Mouse (Mus musculus) heart, adult 2 months (tissue): ENCODE results near the gene Wdfy3. TPM values are rescaled to one million over a fixed set of nuclear protein-coding genes. Genes with fewer than 3 reads are reported as not detected.

Source experiments
- DNase-seq, 2 experiments: peaks; one replicate each; pipeline ENCODE4 v3.0.0; 2021
- H3K27ac ChIP-seq: fragments of 200-600 bp; 2 replicates; pipeline ENCODE4 v1.8.1; 2022
- H3K27me3 ChIP-seq: fragments of 200-500 bp; 2 replicates; pipeline ENCODE4 v1.6.1; 2012; ENCODE audit warnings: mild to moderate bottlenecking, low read length, inconsistent platforms, mixed read lengths; ENCODE audit not compliant: control insufficient read depth, insufficient read depth
- H3K36me3 ChIP-seq: fragments of 200-500 bp; 2 replicates; pipeline ENCODE4 v1.6.1; 2012; ENCODE audit warnings: low read length, inconsistent platforms; ENCODE audit not compliant: control insufficient read depth, insufficient read depth
- H3K4me1 ChIP-seq: fragments of 200-500 bp; 2 replicates; pipeline ENCODE4 v1.6.1; 2011; ENCODE audit warnings: low read length; ENCODE audit not compliant: control insufficient read depth, insufficient read depth
- H3K4me3 ChIP-seq: fragments of 200-600 bp; 2 replicates; pipeline ENCODE4 v1.8.1; 2022
- H3K79me2 ChIP-seq: fragments of 200-500 bp; replicated peaks from 2 replicates; pipeline ENCODE4 v1.6.1; 2012; ENCODE audit warnings: mild to moderate bottlenecking, inconsistent platforms, low read length, moderate library complexity, mixed read lengths; ENCODE audit not compliant: control insufficient read depth, insufficient read depth
- H3K9ac ChIP-seq: fragments of 200-500 bp; 2 replicates; pipeline ENCODE4 v1.6.1; 2012; ENCODE audit warnings: low read depth, mild to moderate bottlenecking, control low read depth, inconsistent platforms, low read length, mixed read lengths
- CTCF ChIP-seq: fragments of 200-600 bp; IDR thresholded peaks from 2 replicates; pipeline ENCODE4 v1.8.1; 2022; ENCODE audit warnings: antibody characterized with exemption, mild to moderate bottlenecking, moderate library complexity
- EP300 ChIP-seq: fragments of 200-500 bp; IDR thresholded peaks from 2 replicates; pipeline ENCODE4 v1.6.1; 2011; ENCODE audit warnings: low read depth, low read length, control low read depth; ENCODE audit not compliant: insufficient read depth
- POLR2A ChIP-seq: fragments of 200-500 bp; IDR thresholded peaks from 2 replicates; pipeline ENCODE4 v1.6.1; 2011; ENCODE audit warnings: mild to moderate bottlenecking, low read depth, low read length, control low read depth; ENCODE audit not compliant: insufficient read depth
- WGBS: fragments of 180-500 bp; shearing (Covaris S2); methylation state at CpG from one replicate; pipeline ENCODE4 v1.1.7; 2018; 5-methylcytosine and 5-hydroxymethylcytosine counted together
- intact Hi-C: fragments of 180-260 bp; cut with DNase I; formaldehyde crosslinking; loops from one replicate; pipeline ENCODE4 v1.15.1; 2025
- polyA plus RNA-seq: library from polyadenylated mRNA; depleted of rRNA; stranded (reverse); fragments of >200 nt; gene quantifications from 2 replicates; pipeline ENCODE4 v1.2.3, GENCODE M21; 2012
- total RNA-seq, 2 experiments: library from RNA; stranded (reverse); gene quantifications; 2 replicates each; pipeline ENCODE4 v1.2.3; 2021

Wdfy3 gene
- total and polyA plus RNA-seq, 3 experiments, result 11.6 to 29.3 (median 29.0) TPM

DNA sequence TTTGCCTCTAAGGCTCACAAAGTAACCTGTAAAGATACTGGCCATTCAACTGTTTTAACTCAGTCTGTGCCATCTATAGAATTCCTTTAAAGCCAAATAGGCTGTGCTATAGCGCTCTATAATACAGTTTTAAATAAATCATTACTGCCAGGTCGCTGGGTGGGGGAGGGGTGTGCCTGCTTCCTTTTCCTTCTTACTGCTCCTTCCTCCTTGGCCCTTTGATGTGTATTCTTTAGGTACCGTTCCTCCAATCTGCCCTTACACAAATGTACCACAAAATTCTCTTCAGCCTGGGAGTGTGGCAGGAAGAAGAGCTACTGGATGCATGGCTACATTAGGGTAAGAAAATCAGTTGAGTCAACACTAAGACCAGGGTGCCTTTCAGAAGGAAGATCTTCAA, 1.5 kb upstream of the Wdfy3 start:
- Histone ChIP-seq H3K27ac (no peak overlapping the region), H3K27me3 (no peaks in the 10 kb centered on the region), H3K36me3 (no peaks in the 10 kb centered on the region), H3K9ac (no peak overlapping the region), H3K79me2 (peaks cover 4% of the 10 kb centered on the region), H3K4me3 (no peak overlapping the region), H3K4me1 (peaks cover 5% of the 10 kb centered on the region)
- TF ChIP-seq EP300 (no peak), CTCF (no peak), POLR2A (no peak)
- intact Hi-C loops, result loop anchor here (2.0 to 5.0 kb wide), 2 partner anchors 134 to 304 kb away; partner anchors contain the start of gene Cds1
- DNase-seq, result no peak
- WGBS, result 65% methylated on average over 3 of the region's 3 CpGs

GRCm38 (mm10) chr5:102070788-102071187, 1.1 kb upstream of the Wdfy3 start:
- TF ChIP-seq POLR2A (no peak), CTCF (no peak), EP300 (no peak)
- no peaks in the 10 kb centered on the region for H3K36me3 ChIP-seq
- 50% methylated on average over 4 of the region's 4 CpGs for WGBS
- H3K27me3 ChIP-seq, result no peaks in the 10 kb centered on the region
- H3K4me3 ChIP-seq, result no peak overlapping the region; the same call in 1 of the 2 replicates
- H3K27ac ChIP-seq, result peak overlapping the region; percentile 10; the same call in 1 of the 2 replicates
- peaks cover 4% of the 10 kb centered on the region for H3K79me2 ChIP-seq
- intact Hi-C loops, result loop anchor here (2.0 to 5.0 kb wide), 2 partner anchors 134 to 303 kb away; partner anchors contain the start of gene Cds1
- peak overlapping the region; percentile 19; the same call in 1 of the 2 replicates for H3K9ac ChIP-seq
- DNase-seq, result peak in 1 of 2 experiments; percentile 11
- H3K4me1 ChIP-seq, result peaks cover 5% of the 10 kb centered on the region

DNA sequence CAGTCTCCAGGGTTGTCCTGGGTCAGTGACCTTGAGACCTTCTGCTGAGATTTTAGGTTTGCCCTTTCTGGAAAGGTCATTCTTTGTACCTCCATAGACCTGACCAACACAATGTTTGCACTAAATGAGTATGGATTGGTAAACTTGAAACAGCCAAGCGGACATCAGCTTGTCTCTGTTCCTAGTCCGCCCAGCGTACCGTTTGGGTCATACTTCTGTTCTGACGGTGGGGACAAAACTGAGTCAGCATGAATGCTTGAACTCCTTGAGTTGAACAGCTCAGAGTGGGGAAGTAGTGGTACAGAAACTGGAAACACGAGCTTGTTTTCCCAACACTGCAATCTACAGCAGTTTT, 670 bp upstream of the Wdfy3 start:
- peak overlapping the region; percentile 93 for H3K4me3 ChIP-seq
- H3K9ac ChIP-seq, result peak overlapping the region; percentile 82
- H3K27ac ChIP-seq, result peak overlapping the region; percentile 87
- intact Hi-C loops, result loop anchor here (2.0 to 5.0 kb wide), 2 partner anchors 134 to 303 kb away; partner anchors contain the start of gene Cds1
- H3K4me1 ChIP-seq, result peaks cover 5% of the 10 kb centered on the region
- TF ChIP-seq POLR2A (no peak), EP300 (no peak), CTCF (no peak)
- no peaks in the 10 kb centered on the region for H3K36me3 ChIP-seq
- WGBS, result 32% methylated on average over 6 of the region's 6 CpGs
- H3K27me3 ChIP-seq, result no peaks in the 10 kb centered on the region
- DNase-seq, result peak in 1 of 2 experiments; percentile 53
- H3K79me2 ChIP-seq, result peaks cover 4% of the 10 kb centered on the region

DNA sequence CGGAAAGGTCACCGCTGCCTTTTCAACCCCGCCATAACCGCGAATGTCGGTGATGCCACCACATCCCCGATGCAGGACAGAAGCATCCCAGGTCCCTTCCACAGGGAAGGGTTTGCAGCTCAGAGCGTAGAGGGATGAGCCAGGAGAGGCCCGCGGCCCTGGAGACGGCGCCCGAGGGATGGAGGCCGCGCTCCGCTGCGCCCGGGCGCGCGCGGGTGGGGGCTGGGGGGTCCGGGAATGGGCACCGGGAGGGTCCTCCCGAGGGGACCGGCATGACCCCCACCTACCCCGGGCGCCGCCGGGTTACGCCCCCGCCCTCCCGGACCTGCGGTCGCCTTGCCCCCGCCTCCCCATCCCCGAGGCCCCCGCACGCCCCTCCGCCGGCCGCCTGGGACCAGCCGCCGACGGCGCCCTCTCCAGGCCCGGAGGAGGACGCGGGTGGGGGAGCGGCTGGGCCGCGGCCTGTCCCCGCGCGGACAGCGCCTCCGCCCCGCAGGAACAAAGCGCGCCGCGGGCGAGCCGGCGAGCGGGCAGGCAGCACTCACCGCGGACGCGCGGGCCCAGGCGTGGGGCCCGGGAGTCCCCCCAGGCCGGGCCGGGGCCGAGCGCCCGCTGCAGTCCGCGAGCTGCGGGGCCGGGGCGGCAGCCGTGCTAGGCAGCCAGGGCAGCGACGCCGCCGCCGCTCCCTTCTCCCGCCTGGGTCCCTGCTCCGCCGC, 512 bp downstream of the Wdfy3 start:
- Histone ChIP-seq H3K79me2 (peaks cover 4% of the 10 kb centered on the region), H3K4me1 (peaks cover 5% of the 10 kb centered on the region), H3K36me3 (no peaks in the 10 kb centered on the region), H3K27me3 (no peaks in the 10 kb centered on the region), H3K27ac (peak overlapping the region; percentile 87), H3K4me3 (peak overlapping the region; percentile 93), H3K9ac (peak overlapping the region; percentile 93)
- TF ChIP-seq CTCF, result peak; percentile 47
- no peak for TF ChIP-seq EP300
- WGBS, result under 1% methylated on average over 56 of the region's 92 CpGs
- DNase-seq, result peak in 1 of 2 experiments; percentile 81
- intact Hi-C loops, result loop anchor here (5.0 kb wide), 2 partner anchors 42 to 62 kb away; no protein-coding TSS in a partner anchor

DNA sequence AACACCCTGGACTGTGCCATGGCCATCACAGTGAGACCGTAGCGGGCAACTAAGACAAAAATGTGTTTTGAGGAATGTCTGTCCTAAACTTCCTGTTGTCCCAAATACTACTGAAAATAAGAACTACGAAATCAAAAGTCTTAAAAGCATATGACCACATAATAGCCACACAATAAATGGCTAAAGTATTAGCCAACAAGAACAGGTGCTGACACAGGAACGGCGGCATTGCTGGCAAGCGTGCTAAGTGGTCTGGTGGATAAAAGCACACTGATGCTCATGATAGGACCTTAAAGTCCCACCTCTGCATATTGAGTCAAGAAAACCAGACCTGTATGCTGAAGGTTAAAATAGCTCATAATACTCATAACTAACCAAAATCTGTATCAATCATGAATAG, 3.3 kb downstream of the Wdfy3 start:
- 71% methylated on average over 6 of the region's 6 CpGs for WGBS

DNA sequence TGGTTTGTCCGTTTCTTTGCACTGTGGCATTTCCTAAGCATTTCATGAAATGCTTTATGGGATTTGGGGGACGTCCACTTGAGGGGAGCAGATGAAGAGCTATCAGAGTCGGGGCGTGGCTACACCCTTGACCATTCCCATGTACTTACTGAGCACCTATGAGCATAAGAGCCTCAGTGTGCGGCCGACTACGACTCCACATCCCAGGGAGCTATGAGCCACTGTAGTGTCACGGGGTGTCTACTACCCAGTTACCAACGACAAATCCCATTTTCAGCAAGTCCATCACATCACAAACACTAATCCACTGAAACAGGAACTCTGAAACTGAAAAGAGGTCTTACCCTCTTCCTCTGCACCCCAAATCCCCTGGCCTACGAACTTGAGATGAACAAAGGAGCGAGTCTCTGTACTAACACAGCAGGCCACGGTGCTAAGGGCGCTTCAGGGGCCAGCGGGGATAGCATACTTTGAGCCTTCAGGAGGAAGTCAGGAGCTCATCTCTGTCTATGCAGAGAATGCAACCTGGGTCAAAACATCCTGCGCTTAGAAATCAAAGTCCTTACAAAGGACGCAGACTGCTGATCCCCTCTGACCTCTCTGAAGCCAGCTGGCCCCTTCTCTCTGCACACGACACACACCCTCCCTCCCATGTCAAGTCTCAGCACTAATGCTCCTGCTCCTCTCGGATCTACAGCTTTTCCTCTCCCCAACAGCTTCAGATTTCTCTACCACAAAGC, 6.5 kb downstream of the Wdfy3 start:
- H3K36me3 ChIP-seq, result no peaks in the 10 kb centered on the region
- TF ChIP-seq POLR2A (no peak), EP300 (no peak), CTCF (no peak)
- H3K9ac ChIP-seq, result no peak overlapping the region
- H3K27me3 ChIP-seq, result no peaks in the 10 kb centered on the region
- H3K4me3 ChIP-seq, result no peak overlapping the region
- 61% methylated on average over 18 of the region's 18 CpGs for WGBS
- H3K4me1 ChIP-seq, result peaks cover 6% of the 10 kb centered on the region
- H3K27ac ChIP-seq, result no peak overlapping the region
- intact Hi-C loops, result no loop called here
- peaks cover 15% of the 10 kb centered on the region for H3K79me2 ChIP-seq
- no peak for DNase-seq

More for the DNA sequence above, 3.3 kb downstream of the Wdfy3 start:
- intact Hi-C loops, result loop anchor here (5.0 kb wide), 2 partner anchors 39 to 59 kb away; no protein-coding TSS in a partner anchor
- TF ChIP-seq EP300 (no peak), POLR2A (no peak)
- Histone ChIP-seq H3K4me1 (peaks cover 9% of the 10 kb centered on the region), H3K27ac (no peak overlapping the region), H3K4me3 (no peak overlapping the region), H3K79me2 (peaks cover 10% of the 10 kb centered on the region), H3K36me3 (no peaks in the 10 kb centered on the region), H3K27me3 (no peaks in the 10 kb centered on the region), H3K9ac (no peak overlapping the region)
- DNase-seq, result no peak
